Mouse (Mus musculus): ENCODE results near the gene Unc5c.

Gene Unc5c

DNA sequence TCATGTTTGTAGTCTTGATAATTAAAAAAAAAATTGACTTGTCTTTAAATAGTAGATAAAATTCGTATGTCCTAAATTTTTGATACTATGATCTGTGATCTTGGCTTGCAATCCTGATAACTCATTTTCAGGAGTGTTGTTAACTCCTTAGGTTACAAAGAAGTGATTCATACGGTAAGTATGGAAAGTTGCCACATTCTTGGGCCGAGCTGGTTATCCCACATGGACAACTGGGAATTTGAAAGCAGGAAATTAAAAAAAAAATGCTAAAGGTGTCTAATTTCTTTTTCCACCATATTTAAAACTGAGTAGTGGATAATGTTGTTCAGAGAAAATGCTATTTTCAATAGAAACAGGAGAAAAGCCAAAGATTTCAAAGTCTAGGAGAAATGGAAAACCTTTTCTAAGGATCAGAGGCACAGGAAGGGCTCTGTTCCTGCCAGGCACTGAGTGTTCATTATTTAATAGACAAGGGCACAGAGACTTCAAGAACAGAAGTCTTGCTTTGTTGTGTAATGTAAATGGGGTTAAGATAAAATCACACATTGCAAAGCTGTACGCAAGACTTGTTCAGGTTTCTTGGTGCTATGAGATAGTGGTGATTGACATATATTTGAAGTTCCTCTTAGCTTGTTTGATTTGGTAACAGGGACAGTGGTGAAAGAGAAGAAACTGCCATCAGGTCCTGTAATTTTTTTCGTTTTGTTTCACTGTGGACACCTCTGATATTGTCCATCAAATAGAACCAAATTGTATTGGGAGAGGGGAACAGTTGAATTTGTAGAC lies 46.4 kb downstream of the Unc5c start:
- DNase-seq (ENCODE audit: low read depth), result no peak

- no peak for DNase-seq (ENCODE audit: low read depth)
These were observed 63.7 kb downstream of the Unc5c start for GRCm38 (mm10) chr3:141528751-141529150.

DNA sequence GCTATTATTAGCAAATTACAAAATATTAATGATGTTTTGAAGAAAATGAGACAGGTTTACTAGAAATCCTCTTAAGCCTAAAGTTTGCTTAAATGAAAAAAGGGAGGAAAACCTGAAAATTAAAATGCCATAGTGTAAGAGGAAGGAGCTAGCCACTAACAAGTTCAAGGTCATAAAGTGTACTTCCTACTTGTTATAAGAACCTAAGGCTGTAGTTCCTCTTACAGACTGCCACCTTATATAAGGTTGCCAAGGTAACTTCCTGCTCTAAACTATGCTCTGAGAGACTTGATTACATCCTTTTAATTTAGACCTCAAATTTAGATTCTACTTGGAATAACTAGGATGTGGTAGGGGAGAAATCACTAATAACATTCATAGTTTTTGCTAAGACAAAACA lies 64.6 kb downstream of the Unc5c start:
- DNase-seq (ENCODE audit: low read depth), result no peak

- DNase-seq (ENCODE audit: low read depth), result no peak
These were observed 68.8 kb downstream of the Unc5c start for GRCm38 (mm10) chr3:141533861-141534260.

DNA sequence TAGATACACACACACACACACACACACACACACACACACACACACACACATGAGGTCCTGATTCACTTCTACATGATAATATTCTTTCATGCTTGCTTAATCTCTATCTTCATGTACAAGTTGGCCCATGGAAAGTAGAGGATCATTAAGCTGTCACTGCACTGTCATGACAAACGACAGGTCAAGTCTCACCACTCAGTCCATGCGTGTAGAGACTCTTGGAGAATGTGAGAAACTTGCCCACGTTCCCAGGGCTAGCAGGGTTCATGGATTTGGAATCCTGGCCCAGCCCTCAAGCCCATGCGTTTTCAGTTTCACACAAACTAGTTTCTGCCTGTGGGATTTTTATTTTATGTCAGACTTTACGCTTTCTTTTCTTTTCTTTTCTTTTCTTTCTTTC lies 71.8 kb downstream of the Unc5c start:
- DNase-seq (ENCODE audit: low read depth), result no peak

GRCm38 (mm10) chr3:141538120-141538519 lies 73.1 kb downstream of the Unc5c start:
- no peak for DNase-seq (ENCODE audit: low read depth)

DNA sequence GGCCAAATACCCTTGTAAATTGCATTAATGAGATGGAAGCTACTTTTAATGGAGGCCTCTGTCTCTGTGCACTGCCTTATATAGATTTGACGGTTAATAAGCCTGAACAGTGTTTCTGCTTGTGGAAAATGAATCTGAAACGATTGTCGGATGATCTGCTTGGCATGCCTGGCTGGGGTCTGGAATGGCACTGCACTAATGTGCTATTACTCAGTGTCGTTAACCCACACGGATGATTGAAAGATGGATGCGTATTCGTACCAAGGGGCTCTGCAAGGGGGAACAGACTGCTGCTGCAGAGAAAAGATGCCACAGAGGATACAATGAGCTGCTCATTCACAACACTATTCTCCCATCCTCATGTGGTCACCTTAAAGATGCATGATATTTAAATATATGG lies 75.7 kb downstream of the Unc5c start:
- DNase-seq (ENCODE audit: low read depth), result no peak

DNA sequence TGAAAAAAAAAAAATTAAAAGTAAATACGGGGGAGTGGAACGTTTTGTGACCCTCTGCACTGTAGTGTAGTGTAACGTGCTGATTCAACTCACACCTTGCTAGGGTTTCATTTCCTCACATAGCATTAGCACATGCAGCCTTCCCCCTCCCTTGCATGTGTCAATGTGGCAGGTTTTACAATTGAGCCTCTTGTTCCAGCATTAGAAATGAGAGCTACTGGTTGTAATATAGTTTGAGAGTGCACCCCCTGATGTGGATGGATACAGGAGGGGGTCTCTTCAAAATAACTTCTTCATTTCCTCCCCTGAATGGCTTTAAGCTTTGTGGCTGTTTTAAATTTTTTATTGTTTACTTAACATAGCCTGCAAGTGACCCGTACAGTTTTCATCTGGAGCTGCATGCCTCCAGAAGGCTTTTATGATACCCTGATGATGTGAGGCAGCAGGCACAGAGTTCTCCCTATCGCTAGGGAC lies 82.4 kb downstream of the Unc5c start:
- no peak for DNase-seq (ENCODE audit: low read depth)

DNA sequence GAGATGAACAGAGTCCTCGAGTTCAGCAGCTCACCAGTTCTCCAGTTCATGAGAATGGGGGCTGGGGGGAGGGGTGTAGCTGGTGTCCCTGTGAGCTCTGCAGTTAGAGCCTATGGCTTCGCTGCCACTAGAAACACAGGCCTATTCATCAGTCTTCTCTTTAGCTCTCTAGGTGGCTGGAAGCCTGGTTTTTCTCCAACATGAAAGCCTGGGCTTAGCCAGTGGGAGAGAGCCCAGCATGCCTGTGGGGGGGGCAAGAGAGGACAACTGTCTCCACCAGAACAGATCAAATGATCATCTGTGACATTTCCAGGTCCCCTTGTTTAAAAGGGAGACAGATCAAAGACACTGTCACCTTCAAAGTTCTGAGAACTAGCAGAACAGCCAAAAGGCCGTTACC lies 84.6 kb downstream of the Unc5c start:
- DNase-seq (ENCODE audit: low read depth), result no peak

- DNase-seq (ENCODE audit: low read depth), result no peak
These were observed 87.9 kb downstream of the Unc5c start for GRCm38 (mm10) chr3:141552960-141553359.

DNA sequence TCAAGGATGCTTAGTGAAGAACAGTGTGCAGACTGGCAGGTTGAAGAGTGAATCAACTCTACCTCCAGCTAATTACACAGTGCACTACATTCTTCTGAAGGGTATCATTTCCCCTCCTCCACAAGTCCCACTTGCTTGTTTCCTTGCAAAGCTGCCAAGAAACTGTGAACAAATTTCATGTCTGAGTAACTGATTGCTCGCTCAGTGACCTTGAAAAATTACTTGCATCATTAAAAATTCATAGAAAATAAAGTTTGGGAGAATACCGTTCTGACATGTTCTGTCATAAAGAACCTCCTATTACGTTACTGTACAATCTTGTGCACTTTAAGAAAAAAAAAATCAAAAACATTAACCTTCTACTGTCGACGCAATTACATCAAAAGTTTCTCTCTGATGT lies 92.1 kb downstream of the Unc5c start:
- DNase-seq (ENCODE audit: low read depth), result no peak

DNA sequence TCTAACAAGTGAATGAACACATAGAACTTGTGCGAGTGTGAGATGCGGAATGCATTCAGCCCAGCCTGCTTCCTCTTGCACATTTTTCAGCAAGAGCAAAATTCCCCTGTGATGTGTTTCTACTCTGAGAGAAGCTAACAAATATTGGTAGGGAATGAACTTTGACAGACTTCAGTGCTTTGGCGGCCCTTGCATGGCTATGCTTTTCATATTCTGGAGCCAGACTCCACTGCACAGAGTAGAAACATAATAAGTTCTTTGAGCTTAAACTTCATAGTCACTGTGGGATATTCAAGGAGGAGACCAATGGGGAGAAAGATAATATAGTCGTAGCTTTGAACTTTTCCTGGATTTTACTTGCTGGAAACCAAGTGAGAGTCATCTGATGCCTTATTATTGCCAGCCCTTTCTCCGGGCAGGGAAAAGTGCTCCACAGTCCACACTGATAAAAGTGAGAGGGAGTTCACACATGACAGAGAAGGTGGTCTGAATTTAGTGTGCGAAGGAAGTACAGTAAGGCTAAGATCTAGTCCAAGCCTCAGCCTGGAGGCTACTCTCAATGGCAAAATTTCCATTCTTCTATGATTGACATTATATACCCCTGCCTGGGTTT lies 110.2 kb downstream of the Unc5c start:
- DNase-seq (ENCODE audit: low read depth), result no peak

- DNase-seq (ENCODE audit: low read depth), result no peak
These were observed 112.4 kb downstream of the Unc5c start for GRCm38 (mm10) chr3:141577382-141577781.

DNA sequence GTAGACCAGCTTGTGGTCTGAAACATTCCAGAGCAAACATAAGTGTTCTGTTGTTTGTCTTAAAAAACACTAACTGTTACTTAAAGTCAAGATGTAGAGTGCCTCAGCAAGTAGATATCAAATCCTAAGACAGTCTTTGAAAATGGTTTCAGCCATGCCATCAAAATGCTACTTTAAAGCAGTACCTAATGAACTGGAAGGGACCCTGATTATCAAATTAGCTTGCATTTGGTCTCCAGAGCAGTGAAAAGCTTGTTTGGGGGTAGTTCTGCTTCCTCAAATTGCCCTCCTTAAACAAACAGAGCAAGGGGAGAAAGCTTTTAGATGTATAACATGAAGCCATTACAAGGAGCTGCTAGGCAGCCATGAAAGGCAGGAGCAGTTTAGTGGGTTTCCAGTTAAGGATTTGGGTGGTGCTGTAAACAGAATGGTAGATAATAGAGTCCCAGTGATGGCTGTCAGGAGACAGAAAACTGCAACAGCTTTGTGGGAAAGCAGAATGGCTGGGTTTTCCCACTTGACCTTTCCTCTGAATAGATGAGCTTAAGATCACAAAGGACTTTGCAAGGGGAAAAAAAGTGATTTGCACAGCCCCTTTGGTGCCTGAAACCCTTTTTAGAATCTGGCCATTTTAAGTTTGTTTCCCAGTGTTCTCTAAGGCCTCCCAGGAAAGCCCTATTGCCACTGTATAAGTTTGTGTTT lies 116.3 kb downstream of the Unc5c start:
- no peak for DNase-seq (ENCODE audit: low read depth)

DNA sequence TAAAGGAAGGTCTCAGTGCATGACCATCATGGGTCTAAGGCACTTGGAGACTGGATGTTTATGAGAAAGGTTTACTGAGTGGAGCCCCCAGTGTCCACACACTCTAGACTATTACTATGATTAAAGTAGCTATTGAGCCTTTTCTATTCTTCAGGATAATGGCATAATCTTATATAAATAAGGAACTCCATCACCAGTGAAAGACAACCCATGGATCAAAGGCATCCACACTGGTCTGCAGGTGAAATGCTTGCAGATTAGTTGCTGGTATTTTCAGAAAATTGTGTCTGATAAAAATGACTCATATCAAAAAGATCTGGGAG lies 116.8 kb downstream of the Unc5c start:
- no peak for DNase-seq (ENCODE audit: low read depth)

- no peak for DNase-seq (ENCODE audit: low read depth)
These were observed 118.2 kb downstream of the Unc5c start for GRCm38 (mm10) chr3:141583180-141583579.

DNA sequence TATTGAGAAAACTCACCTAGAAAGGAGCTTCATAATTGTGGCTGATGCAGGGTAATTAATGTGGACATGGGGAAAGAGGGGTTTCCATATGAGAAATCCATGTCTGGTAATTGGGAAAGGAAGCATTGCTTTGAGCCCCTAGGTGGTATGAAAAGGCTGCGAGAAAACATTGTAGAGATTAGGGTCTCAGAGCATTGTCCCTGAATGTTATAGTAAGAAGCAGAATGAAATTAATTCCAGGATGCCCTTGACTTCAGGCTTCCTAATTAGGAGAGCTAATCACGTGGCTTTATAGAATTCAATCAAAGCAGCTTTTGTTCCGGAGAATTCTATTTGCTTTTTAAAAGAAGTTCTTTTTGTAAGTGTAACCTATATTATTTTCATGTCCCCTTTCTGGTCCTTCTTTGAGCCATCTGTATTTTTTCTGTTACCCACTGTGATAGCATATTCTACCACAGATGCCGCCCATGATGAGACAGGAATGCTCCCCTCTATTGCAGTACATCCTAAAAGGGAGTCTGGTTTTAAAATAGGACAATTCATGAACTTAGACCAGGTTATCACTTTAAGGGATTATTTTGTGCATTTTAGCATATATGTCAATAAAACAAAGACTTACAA lies 124.5 kb downstream of the Unc5c start:
- no peak for DNase-seq (ENCODE audit: low read depth)

GRCm38 (mm10) chr3:141593249-141593648 lies 128.2 kb downstream of the Unc5c start:
- DNase-seq (ENCODE audit: low read depth), result no peak

DNA sequence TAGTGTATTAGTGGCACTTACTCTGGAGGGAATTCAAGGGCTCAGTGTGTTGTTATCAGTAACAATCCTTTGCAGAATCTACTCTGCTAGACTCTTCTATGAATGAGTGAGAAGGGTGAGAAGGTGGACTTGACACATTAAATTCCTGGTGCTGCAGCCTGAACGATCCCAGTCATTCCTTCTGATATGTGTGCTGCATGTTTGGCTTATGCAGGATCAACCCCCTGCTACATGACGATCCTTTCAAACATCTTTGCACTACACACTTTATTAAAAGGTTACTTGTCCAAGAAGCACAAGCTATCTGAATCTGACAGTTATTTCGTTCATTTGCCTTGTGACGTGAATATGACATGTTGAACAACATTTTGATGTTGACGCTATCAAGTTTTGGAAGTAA lies 129.1 kb downstream of the Unc5c start:
- no peak for DNase-seq (ENCODE audit: low read depth)

GRCm38 (mm10) chr3:141595073-141595472 lies 130.1 kb downstream of the Unc5c start:
- no peak for DNase-seq (ENCODE audit: low read depth)

DNA sequence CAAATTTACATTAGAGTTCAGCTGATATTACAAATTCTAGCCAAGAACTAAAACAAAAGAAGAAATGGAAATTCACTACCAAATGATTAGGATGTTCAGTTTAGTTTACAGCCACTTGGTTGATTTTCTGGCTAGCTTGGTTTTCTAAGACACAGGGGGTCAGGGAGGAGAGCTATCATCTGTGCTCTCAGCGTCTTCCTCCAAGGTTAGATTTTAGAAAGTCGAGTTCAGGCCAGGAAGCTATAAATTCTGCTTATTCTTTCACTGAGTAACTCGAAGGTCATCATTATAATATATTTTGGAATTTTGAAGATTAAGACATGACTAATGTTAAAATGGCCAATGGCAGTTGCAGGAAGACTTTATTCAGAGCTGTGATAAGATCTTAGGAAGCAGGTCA lies 131.4 kb downstream of the Unc5c start:
- no peak for DNase-seq (ENCODE audit: low read depth)

- no peak for DNase-seq (ENCODE audit: low read depth)
These were observed 131.9 kb downstream of the Unc5c start for GRCm38 (mm10) chr3:141596881-141597280.

GRCm38 (mm10) chr3:141597974-141598373 lies 133.0 kb downstream of the Unc5c start:
- no peak for DNase-seq (ENCODE audit: low read depth)

Data from c-Kit-positive CD71-positive TER-119-negative erythroid progenitor cells, embryonic 14.5 days (primary cell).